Mouse (Mus musculus) cerebellum, adult 2 months (tissue): Measurements from ENCODE around the gene Arid5b. TPM values are rescaled to one million over a fixed set of nuclear protein-coding genes. Genes with fewer than 3 reads are reported as not detected.

Source experiments
- DNase-seq, 2 experiments: peaks; one replicate each; pipeline ENCODE4 v3.0.0; 2021
- H3K27ac ChIP-seq: fragments of 200-500 bp; 2 replicates; pipeline ENCODE4 v1.5.1; 2012; ENCODE audit warnings: low read length, control low read depth, inconsistent platforms; ENCODE audit not compliant: insufficient read depth
- H3K27me3 ChIP-seq: fragments of 200-500 bp; 2 replicates; pipeline ENCODE4 v1.6.1; 2012; ENCODE audit warnings: inconsistent platforms, mild to moderate bottlenecking, low read length, moderate library complexity; ENCODE audit not compliant: control insufficient read depth, insufficient read depth
- H3K4me1 ChIP-seq: fragments of 200-500 bp; 2 replicates; pipeline ENCODE4 v1.6.1; 2011; ENCODE audit warnings: low read length; ENCODE audit not compliant: control insufficient read depth, insufficient read depth
- H3K4me3 ChIP-seq: fragments of 200-500 bp; replicated peaks from 2 replicates; pipeline ENCODE3; 2011; ENCODE audit warnings: mild to moderate bottlenecking, low read depth, low read length, control low read depth; ENCODE audit not compliant: insufficient read depth
- CTCF ChIP-seq: fragments of 200-500 bp; IDR thresholded peaks from 2 replicates; pipeline ENCODE4 v1.5.1; 2011; ENCODE audit warnings: low read depth, mild to moderate bottlenecking, control low read depth, low read length, moderate library complexity, borderline replicate concordance; ENCODE audit not compliant: insufficient read depth
- POLR2A ChIP-seq: fragments of 200-500 bp; IDR thresholded peaks from 2 replicates; pipeline ENCODE4 v1.6.1; 2011; ENCODE audit warnings: low read length, control low read depth, borderline replicate concordance; ENCODE audit not compliant: insufficient read depth
- WGBS: fragments of 180-500 bp; shearing (Covaris S2); methylation state at CpG from one replicate; pipeline ENCODE4 v1.1.7; 2018; 5-methylcytosine and 5-hydroxymethylcytosine counted together
- polyA plus RNA-seq: library from polyadenylated mRNA; depleted of rRNA; stranded (reverse); fragments of >200 nt; gene quantifications from 2 replicates; pipeline ENCODE4 v1.2.3, GENCODE M21; 2012

Gene Arid5b
- polyA plus RNA-seq, 1 experiment, result 10.9 TPM

DNA sequence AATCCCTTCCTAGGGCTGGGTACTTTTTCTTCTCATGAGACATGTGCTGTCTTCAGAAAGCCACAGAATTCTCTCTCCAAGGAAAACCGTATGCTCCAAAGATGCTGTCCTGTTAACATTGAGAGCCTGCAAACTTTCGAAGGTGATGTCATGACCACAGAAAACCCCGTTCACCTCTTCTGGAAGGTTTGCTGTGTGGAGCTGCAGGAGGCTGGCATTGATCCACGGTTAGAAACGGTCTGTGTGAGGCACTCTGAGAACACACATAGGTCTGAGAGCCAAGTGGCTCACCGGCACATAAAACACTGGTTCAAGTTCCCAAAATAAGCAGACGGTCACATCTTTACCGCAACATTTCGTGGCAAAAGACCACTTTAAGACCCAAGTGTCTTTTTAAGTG, 145.9 kb downstream of the Arid5b start:
- no peak for TF ChIP-seq CTCF
- TF ChIP-seq POLR2A, result no peak
- 25% methylated on average over 9 of the region's 9 CpGs for WGBS
- H3K4me1 ChIP-seq, result no peaks in the 10 kb centered on the region; the same call in 1 of the 2 replicates
- no peaks in the 10 kb centered on the region for H3K27me3 ChIP-seq
- H3K4me3 ChIP-seq, result no peak overlapping the region
- DNase-seq, result peak; percentile 50 to 64
- no peak overlapping the region for H3K27ac ChIP-seq

- Histone ChIP-seq H3K27me3 (no peaks in the 10 kb centered on the region), H3K4me3 (no peak overlapping the region), H3K4me1 (no peaks in the 10 kb centered on the region; the same call in 1 of the 2 replicates), H3K27ac (no peak overlapping the region)
- TF ChIP-seq CTCF (no peak), POLR2A (no peak)
- no peak for DNase-seq
- WGBS, result 92% methylated on average over 5 of the region's 5 CpGs
Measured at GRCm38 (mm10) chr10:68132154-68132553, 146.4 kb downstream of the Arid5b start.

GRCm38 (mm10) chr10:68129651-68130050, 148.9 kb downstream of the Arid5b start:
- 70% methylated on average over 7 of the region's 7 CpGs for WGBS
- no peak for TF ChIP-seq CTCF
- no peak for TF ChIP-seq POLR2A
- DNase-seq, result no peak

GRCm38 (mm10) chr10:68129009-68129408, 149.5 kb downstream of the Arid5b start:
- 90% methylated on average over 3 of the region's 3 CpGs for WGBS
- H3K27ac ChIP-seq, result no peak overlapping the region

More at GRCm38 (mm10) chr10:68129651-68130050, 148.9 kb downstream of the Arid5b start:
- H3K27me3 ChIP-seq, result no peaks in the 10 kb centered on the region
- H3K4me1 ChIP-seq, result no peaks in the 10 kb centered on the region; the same call in 1 of the 2 replicates
- H3K4me3 ChIP-seq, result no peak overlapping the region
- H3K27ac ChIP-seq, result no peak overlapping the region

GRCm38 (mm10) chr10:68128441-68128848, 150.1 kb downstream of the Arid5b start:
- H3K27ac ChIP-seq, result no peak overlapping the region
- no peaks in the 10 kb centered on the region; the same call in 1 of the 2 replicates for H3K4me1 ChIP-seq
- H3K4me3 ChIP-seq, result no peak overlapping the region
- TF ChIP-seq POLR2A (no peak), CTCF (no peak)
- DNase-seq, result no peak
- WGBS, result 71% methylated on average over 10 of the region's 10 CpGs
- H3K27me3 ChIP-seq, result no peaks in the 10 kb centered on the region

More at GRCm38 (mm10) chr10:68129009-68129408, 149.5 kb downstream of the Arid5b start:
- Histone ChIP-seq H3K27me3 (no peaks in the 10 kb centered on the region), H3K4me3 (no peak overlapping the region), H3K4me1 (no peaks in the 10 kb centered on the region; the same call in 1 of the 2 replicates)
- DNase-seq, result no peak
- TF ChIP-seq CTCF (no peak), POLR2A (no peak)

GRCm38 (mm10) chr10:68127604-68128256, 150.8 kb downstream of the Arid5b start:
- 88% methylated on average over 6 of the region's 6 CpGs for WGBS
- H3K27ac ChIP-seq, result no peak overlapping the region
- DNase-seq, result no peak

GRCm38 (mm10) chr10:68127104-68127503, 151.4 kb downstream of the Arid5b start:
- 78% methylated on average over 2 of the region's 2 CpGs for WGBS
- Histone ChIP-seq H3K4me1 (peaks cover under 1% of the 10 kb centered on the region), H3K27me3 (no peaks in the 10 kb centered on the region), H3K27ac (no peak overlapping the region), H3K4me3 (no peak overlapping the region)
- TF ChIP-seq CTCF, result no peak
- no peak for TF ChIP-seq POLR2A
- DNase-seq, result no peak

More at GRCm38 (mm10) chr10:68127604-68128256, 150.8 kb downstream of the Arid5b start:
- Histone ChIP-seq H3K4me3 (no peak overlapping the region), H3K4me1 (no peaks in the 10 kb centered on the region; the same call in 1 of the 2 replicates), H3K27me3 (no peaks in the 10 kb centered on the region)
- TF ChIP-seq CTCF (no peak), POLR2A (no peak)

DNA sequence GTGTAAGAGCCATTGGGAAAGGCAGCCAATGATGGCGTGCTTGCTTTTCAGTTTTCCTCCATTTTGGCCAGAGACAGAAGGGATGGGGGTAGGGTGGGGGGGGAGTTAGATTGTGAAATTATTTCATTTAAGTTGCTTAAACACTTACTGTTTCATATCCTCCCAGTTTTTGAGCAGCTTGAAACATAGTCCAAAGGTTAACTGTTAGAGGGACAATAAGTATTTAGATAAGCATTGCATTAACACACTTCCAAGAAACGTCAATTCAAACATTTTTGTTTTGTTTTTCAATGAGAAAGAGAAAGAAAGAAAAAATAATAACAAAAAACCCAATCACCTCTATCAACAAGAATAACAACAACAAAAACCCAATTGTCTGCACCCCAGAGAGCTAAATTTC, 152.0 kb downstream of the Arid5b start:
- Histone ChIP-seq H3K4me1 (peaks cover 2% of the 10 kb centered on the region; the same call in 1 of the 2 replicates), H3K27me3 (no peaks in the 10 kb centered on the region), H3K4me3 (no peak overlapping the region), H3K27ac (no peak overlapping the region)
- WGBS, result 88% methylated on average over 2 of the region's 2 CpGs
- TF ChIP-seq POLR2A (no peak), CTCF (no peak)
- DNase-seq, result no peak
